Mouse (Mus musculus) cortical plate, adult 2 months (tissue): ENCODE measurements at regions not wholly inside any gene's neighbourhood (a gene's known extent, or its start where the extent isn't known, plus 50 kb on each side); places are given as distances from the start of the nearest gene placed in this dataset.
"Not testable (repeated sequence)": the region's sequence is repeated elsewhere in the genome, so short reads cannot be mapped to it uniquely, and the experiment has no call there.

Experiments
- H3K27ac ChIP-seq: fragments of 200-500 bp; 2 replicates; pipeline ENCODE4 v1.5.1; 2012; ENCODE audit warnings: low read length, control low read depth, inconsistent platforms; ENCODE audit not compliant: insufficient read depth
- H3K4me1 ChIP-seq: fragments of 200-500 bp; 2 replicates; pipeline ENCODE4 v1.6.1; 2011; ENCODE audit warnings: low read length; ENCODE audit not compliant: control insufficient read depth, insufficient read depth
- H3K4me3 ChIP-seq: fragments of 200-500 bp; 2 replicates; pipeline ENCODE4 v1.5.1; 2011; ENCODE audit warnings: mild to moderate bottlenecking, low read length, control low read depth; ENCODE audit not compliant: insufficient read depth
- CTCF ChIP-seq: fragments of 200-500 bp; IDR thresholded peaks from 2 replicates; pipeline ENCODE4 v1.5.1; 2011; ENCODE audit warnings: mild to moderate bottlenecking, control low read depth, low read length; ENCODE audit not compliant: insufficient read depth; ENCODE audit errors: extremely low read depth
- POLR2A ChIP-seq: fragments of 200-500 bp; IDR thresholded peaks from 2 replicates; pipeline ENCODE4 v1.6.1; 2011; ENCODE audit warnings: mild to moderate bottlenecking, low read length, control low read depth; ENCODE audit not compliant: insufficient read depth; ENCODE audit errors: extremely low read depth

- H3K27ac ChIP-seq = no peak overlapping the region
- no peaks in the 10 kb centered on the region for H3K4me1 ChIP-seq
- TF ChIP-seq CTCF (no peak), POLR2A (no peak)
- no peak overlapping the region for H3K4me3 ChIP-seq
These were observed 118.1 kb downstream of the Mmrn1 start for GRCm38 (mm10) chr6:61042667-61043523.

- H3K4me1 ChIP-seq = no peaks in the 10 kb centered on the region
- no peak overlapping the region for H3K4me3 ChIP-seq
- no peak overlapping the region for H3K27ac ChIP-seq
- no peak for TF ChIP-seq POLR2A
- TF ChIP-seq CTCF = no peak
These were observed 119.0 kb downstream of the Mmrn1 start for GRCm38 (mm10) chr6:61043524-61044450.

GRCm38 (mm10) chr6:61047667-61048066, 122.9 kb downstream of the Mmrn1 start:
- H3K4me3 ChIP-seq, H3K27ac ChIP-seq: not testable (repeated sequence)

GRCm38 (mm10) chr6:61063129-61063528, 117.0 kb upstream of the Ccser1 start:
- Histone ChIP-seq H3K27ac (no peak overlapping the region), H3K4me3 (no peak overlapping the region), H3K4me1 (no peaks in the 10 kb centered on the region)
- TF ChIP-seq POLR2A (no peak), CTCF (peak; percentile 50; the same call in 1 of the 2 replicates)

More at GRCm38 (mm10) chr6:61047667-61048066, 122.9 kb downstream of the Mmrn1 start:
- not testable (repeated sequence) for H3K4me1 ChIP-seq

GRCm38 (mm10) chr6:61065769-61066168, 114.4 kb upstream of the Ccser1 start:
- TF ChIP-seq POLR2A (no peak), CTCF (no peak)
- no peak overlapping the region for H3K27ac ChIP-seq
- H3K4me1 ChIP-seq = no peaks in the 10 kb centered on the region
- H3K4me3 ChIP-seq = no peak overlapping the region

- no peaks in the 10 kb centered on the region for H3K4me1 ChIP-seq
- H3K4me3 ChIP-seq = no peak overlapping the region
- no peak overlapping the region for H3K27ac ChIP-seq
- no peak for TF ChIP-seq CTCF
- TF ChIP-seq POLR2A = no peak
These were observed 113.4 kb upstream of the Ccser1 start for GRCm38 (mm10) chr6:61066501-61067282.

- no peak overlapping the region for H3K27ac ChIP-seq
- H3K4me1 ChIP-seq = no peaks in the 10 kb centered on the region
- TF ChIP-seq CTCF (no peak), POLR2A (no peak)
- no peak overlapping the region for H3K4me3 ChIP-seq
These were observed 112.6 kb upstream of the Ccser1 start for GRCm38 (mm10) chr6:61067355-61068116.

- no peak overlapping the region for H3K4me3 ChIP-seq
- no peak for TF ChIP-seq POLR2A
- TF ChIP-seq CTCF = no peak
- no peaks in the 10 kb centered on the region for H3K4me1 ChIP-seq
- no peak overlapping the region for H3K27ac ChIP-seq
These were observed 112.0 kb upstream of the Ccser1 start for GRCm38 (mm10) chr6:61068117-61068489.

GRCm38 (mm10) chr6:61073267-61073666, 106.9 kb upstream of the Ccser1 start:
- TF ChIP-seq CTCF (no peak), POLR2A (no peak)
- Histone ChIP-seq H3K27ac (no peak overlapping the region), H3K4me1 (no peaks in the 10 kb centered on the region), H3K4me3 (no peak overlapping the region)
